Mouse (Mus musculus) R1 (cell line): ENCODE results near the gene Med13.
"Not testable (repeated sequence)": the region's sequence is repeated elsewhere in the genome, so short reads cannot be mapped to it uniquely, and the experiment has no call there.

Experiments
- DNase-seq: peaks from one replicate; pipeline ENCODE4 v3.0.0-alpha.2; 2018; ENCODE audit warnings: low read depth, low spot score

The Med13 gene

DNA sequence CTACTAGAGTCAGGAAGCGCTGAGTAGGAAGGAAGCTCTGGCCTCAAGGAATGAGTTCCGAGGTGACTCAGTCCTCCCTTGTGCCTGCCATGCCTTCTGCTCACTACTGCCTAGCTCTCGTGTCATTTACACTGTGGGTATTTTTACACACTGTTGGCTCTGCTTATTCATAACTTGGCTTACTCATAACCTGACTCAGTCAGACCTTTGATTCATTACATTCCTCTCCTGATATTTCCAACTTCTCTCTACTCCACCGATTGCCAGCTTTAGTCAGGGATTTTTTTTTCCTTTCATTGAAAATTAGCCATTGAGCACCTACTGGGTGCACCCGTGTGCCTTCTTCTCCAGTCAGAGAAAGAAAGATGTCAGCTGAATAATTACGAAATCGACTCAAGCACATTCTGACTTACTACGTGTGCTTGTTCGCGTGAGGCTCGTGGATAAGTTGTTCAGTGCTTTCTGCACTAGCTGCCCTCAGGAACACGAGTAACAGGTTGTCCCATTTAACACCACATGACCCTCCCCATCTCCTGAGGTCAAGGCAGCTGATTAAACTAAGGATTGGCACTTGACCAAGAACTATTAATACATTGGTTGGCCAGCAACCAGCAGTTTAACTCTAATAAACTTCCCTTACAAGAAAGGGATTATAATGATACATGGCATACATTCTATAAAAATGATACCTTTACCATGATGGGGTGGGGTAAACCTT, 23.3 kb upstream of the Med13 start:
- no peak for DNase-seq

DNA sequence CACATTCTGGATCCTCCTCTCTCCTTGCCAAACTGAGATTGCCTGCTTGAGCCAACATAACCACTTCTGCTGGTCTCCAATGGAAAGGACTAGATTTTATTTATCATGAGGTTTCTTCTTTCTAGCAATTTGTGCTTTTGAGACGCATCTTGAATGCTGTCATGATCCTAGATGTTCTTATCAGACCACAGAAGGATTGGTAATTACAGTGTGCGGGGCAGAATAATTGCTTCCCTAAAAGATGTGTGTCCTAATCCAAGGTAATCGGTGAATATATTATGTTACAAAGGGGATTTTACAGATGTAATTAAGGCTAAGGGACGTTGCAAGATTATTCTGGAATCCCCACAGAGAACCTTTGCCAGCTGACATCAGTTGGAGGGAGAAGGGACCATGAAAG, 21.6 kb upstream of the Med13 start:
- DNase-seq, result no peak

DNA sequence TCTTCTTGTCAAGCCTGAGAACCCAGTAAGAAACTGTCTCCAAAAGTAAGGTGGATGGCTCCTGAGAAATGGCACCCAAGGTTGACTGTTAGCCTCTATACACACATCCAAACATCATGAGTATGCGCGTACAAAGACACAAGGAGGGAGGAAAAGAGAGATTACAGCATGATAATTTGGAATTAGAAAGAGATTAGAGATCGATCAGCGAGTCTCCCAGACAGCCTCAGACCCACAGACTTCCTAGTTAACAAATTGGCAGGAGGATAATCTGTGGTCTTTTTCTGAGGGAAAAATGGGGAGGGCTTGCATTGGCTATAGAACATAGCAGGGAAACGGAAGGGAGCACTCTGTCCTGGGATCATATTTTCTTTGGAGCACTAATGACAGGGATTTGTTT, 20.4 kb upstream of the Med13 start:
- DNase-seq, result no peak

DNA sequence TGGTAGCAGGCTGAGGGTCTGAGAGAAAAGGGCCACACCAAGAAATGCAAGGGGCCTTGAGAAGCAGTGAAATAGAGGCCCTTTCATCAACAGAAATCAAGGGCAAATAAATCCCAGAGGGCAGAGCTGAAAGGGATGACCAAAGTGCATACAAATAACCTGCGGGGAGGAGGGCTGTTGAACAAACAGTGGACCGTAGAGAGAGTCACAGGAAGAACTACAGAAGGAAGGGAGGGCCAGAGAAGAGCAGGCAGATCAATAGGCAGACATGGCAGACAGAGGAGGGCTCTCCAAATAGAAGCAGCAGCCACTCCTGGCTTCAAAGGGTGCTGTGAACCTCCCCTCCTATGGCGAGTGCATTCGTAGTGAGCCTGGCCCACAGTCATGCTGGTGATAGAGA, 19.3 kb upstream of the Med13 start:
- DNase-seq, result no peak

DNA sequence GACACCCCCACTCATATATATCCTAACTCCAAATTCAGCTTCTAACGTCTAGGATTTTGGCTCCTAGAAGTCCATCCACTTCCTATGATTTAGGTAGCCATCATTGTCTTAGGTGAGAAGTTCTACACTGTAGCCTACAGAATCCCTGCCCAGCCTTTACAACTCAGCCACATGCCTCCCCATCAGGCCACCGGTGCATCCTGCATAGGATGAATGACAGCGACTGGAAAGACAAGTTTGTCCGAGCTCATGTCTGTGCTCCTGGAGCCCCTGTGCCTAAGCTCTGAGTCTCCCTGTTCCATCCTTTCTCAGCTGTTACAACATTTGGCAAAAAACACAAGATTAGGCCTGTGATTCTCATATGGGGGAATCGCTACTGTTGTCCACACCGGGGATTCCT, 17.7 kb upstream of the Med13 start:
- no peak for DNase-seq

DNA sequence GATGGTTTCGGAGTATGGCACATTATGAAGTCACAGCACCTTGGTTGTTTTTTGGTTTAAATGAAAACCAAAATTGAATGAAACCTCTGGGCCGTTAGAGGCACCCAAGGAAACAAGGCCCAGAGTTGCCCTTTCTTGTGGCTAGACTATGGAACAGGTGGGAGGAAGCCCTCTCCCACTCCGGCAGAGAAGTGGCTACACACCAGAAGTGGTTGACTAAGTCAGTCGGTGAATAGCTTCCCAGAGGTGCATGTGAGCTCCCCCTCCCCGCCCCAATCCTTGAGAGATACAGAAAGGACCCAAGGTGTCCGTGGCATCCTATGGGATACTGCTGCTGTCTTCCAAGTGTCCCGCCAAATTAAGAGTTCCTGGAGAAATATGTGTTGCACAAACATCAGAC, 13.9 kb upstream of the Med13 start:
- DNase-seq, result no peak

DNA sequence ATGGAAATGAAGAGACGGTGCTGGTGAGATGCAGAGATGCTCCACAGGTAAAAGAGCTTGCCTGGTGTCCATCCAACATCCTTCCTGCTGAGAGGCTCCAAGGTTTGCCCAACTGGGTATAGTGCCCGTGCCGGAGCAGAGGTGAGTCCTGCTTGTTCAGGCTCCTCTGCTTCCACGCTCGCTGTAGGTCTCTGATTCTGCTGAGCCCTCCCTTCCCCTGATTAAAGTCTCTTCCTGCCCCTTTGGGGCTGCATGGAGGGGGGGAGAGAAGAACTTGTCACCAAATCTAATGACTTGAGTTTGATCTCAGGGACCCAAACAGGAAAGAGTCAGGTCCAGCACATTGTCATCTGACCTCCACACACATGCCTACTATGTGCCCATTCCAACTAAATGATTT, 12.5 kb upstream of the Med13 start:
- no peak for DNase-seq

DNA sequence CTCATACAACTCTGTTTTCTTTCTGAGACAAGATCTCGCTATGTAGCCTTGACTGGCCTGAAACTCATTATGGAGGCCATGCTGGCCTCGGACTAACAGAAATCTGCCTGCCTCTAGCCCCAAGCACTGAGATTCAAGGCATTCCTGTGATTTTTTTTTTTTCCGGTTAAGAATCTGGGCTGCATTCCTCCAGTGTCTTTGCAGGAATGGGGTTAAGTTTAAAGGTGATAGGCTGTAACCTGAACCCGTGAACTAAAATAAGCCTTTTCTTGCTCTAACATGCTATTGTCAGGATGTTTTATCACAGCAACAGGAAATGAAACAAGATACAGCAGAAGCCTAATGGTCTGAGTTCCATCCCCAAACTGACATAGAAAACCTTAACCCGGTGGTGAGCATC, 11.6 kb upstream of the Med13 start:
- DNase-seq, result no peak

DNA sequence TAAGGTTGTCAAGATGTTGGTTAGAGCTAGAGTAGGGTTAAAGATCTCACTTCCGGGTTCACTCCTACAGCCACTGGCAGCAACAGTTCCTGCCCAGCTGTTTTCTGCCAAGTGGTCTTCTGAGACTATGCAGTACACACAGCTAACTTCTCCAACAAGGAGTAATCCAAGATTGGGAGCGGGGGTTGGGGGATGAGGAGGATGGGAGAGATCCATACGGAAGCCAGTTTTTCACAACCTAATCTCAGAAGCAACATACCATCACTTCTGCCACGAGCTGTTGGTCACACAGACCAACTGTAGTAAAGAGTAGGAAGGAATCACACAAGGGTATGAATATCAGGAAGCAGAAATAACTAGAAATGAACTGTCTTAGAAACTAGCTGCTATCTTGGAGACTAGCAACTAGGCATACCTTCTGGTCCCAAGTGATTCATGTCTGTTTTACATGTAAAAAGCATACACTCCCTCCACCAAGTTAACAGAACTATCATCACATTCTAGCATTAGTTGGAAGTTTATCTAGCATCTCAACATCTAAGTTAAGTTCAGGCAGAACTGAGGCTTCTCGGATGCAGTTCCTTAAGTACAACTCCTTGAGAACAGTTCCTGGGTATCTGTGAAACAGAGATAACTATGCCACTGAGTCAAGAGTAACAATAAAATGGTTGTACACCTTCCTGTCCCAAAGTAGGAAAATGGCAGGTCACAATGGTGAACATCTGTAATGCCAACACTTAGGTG, 7.5 kb upstream of the Med13 start:
- no peak for DNase-seq

DNA sequence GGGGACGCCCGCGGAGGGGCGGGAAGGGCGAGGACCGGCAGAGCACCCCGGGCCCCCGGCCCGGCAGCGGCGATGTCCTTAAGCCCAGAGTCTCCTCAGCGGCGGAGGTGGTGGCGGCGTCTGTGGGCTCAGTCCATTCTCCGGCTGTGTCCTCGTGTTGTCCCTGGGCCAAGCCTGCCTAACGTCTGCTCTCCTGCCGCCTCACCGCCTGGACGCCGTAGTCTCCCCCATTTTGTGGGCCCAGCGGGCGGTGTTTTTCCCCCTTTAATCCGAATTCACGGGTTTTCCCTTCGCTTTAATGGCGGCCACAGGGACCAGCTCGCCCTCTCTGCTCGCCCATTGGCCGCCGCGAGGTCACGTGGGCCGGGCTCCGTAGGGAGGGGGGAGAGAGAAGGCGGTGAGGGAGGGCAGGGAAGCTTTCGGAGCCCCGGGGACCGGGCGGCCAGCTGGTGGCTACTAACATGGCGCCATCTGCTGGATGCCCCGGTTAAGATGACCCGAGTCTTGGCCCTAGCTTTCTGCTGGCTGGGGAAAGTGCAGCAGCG, 654 bp upstream of the Med13 start:
- DNase-seq, result peak; percentile 97

DNA sequence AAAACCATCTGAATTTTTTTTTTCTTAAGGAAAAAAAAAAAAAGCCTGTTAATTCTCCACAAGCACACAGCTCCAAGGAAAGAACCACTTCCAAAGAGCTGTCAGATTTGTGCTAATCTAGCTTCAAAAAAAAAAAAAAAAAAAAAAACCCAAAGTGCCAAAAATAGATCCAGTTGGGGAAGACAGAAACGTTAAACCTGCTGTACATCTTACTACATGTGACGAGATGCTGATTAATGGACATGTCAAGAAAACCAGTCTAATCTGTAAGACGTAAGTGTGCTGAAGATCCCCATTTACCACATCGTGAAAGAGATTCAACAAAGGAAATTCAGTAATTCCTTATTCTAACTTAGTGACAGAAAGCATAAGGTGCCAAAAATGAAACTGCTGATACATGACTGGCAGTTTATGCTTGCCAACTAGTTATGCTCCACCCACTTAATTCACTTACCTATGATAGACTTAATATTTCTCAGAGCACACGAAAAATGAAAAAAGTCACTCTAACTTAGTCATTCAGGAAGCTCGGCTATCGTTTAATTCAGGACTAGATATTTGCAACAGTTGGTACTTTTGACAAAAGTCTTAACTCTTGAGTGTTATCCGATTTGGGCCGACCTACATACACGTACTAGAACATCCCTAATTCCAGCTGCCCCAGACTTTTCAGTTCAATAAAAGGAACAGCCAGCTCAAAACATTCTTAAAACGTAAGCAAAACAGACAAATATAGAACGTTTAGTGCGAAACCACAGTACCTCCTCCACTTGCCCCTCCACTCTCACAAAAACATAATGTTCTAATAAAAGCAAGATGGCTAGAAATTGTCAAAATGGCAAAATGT, 1.2 kb downstream of the Med13 start:
- DNase-seq, result no peak

DNA sequence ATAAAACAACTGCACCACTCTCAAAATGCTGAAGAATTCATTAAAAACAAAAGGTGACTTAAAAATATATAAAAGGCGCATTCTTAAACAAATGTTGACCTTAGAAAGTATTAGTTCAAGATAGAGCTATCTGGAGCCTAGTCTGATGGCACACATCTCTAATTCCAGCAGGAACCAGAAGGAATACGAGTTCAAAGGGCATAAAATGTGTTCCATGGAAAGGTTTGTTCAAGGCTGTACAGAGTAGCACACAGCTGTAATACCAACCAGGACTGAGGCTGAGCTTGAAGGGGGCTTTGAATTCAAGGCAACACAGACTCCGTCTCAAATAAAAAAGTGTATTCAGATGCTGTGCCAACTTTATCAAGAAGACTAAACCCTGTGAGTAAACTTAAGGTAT, 3.8 kb downstream of the Med13 start:
- no peak for DNase-seq

DNA sequence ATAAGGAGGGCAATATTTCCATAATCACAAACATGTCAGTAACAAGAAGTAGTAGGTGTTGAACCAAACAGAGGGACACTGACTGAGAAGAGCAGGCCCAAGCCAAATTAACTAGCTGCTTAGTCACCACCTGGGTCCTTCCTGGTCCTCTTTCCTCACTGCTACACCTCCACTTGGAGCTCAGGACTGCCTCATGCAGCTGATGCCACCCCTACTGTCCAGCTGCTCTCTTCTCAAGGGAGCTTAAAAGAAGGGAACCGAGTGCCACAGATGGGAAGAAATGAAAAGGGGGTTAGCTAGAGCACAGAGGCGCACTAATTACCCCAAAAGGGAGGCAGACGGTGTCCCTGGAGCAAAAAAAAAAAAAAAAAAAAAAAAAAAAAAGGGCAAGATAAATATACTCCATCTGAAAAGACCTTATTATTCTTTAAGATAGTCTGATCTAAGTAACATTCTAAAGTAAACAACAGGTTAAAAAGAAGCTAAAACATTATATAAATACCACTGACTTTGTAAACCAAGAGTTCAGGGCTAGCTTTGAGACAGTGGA, 5.6 kb downstream of the Med13 start:
- no peak for DNase-seq

DNA sequence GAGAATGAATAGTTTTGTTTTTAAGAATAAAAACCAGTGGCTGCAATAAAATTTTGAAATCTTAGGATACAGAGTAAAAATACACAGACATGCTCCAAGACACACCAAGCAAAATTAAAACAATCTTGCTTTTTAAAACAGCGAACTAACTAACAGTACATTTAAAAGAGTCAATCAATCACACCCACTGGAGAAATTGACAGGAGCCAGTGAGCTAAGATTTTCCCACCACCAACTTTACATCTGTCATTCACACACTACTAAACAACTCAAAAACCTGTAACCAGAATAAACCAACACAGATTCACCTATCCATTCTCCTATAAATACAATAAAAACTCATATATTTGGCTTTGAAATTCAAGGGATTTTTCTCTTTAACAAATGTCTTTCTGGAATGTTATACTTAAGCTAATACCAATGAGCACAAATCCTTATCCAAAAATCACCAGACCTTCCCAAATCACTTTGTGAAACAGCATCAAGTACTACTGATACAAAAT, 6.7 kb downstream of the Med13 start:
- no peak for DNase-seq

DNA sequence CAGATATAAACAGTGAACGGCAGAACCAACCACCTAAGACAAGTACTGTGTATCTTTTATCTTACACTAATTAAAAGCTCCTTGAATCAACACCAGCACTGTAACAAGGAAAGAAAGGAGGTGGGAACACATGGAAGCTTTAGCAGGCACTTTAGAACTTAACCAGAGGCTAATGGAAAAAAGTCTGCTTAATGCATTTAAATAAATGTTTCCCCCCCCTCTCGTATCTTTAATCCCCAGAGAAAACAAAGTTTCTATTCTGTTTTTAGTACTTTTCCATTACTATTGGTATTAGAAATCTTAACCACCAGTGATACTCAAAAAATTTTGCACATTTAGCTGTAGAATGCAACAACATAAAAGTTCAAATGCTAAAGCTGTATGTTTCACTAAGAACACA, 8.1 kb downstream of the Med13 start:
- DNase-seq, result no peak

DNA sequence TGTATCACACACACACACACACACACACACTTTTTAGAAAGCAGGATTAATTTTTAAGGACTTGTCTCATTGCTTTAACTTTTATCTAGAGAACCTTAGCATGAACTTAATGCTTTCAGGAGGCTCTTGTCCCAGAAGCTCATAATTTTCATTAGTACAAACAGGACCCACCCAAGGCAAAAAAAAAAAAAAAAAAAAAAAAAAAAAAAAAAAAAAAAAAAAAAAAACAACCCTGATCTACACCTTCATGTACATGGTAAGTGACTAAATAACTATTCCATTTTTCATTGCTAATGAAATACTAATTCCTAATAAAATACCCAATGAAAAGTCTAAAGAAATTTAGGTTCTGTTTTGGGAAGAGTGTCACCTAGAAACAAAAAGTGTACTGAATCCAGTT, 8.5 kb downstream of the Med13 start:
- no peak for DNase-seq

DNA sequence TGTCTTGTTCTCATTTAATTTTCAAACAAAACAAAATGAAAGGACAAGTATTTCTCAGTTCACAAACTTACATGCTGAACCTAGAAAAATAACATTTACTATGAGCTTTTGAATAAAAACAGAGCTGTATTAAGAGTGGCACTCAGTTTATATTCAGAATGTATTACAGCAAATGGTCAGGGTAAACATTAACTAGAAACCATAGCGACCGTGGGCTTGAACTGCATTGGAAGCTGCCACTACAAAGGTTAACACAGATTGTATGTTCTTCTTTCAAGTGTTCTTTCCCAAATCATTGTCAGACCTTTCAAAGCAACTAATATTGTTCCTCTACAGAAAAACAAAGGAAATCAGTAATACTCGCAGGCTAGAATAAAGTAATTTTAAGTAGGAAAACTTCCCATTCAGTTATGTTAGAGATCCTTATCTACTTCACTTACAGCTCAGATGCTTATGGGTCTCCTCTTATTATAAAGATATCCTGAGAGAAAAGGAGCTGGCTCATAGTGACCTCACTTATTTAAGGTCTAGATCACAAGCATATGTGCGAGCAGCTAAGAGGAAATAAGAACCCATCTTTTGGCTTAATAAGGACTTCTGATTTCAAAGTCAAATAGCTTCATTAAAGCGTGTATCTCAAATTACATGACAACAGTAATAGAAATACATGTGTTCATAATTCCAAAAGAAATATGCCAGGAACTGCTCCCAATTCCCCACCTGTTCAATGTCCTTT, 9.8 kb downstream of the Med13 start:
- DNase-seq, result no peak

DNA sequence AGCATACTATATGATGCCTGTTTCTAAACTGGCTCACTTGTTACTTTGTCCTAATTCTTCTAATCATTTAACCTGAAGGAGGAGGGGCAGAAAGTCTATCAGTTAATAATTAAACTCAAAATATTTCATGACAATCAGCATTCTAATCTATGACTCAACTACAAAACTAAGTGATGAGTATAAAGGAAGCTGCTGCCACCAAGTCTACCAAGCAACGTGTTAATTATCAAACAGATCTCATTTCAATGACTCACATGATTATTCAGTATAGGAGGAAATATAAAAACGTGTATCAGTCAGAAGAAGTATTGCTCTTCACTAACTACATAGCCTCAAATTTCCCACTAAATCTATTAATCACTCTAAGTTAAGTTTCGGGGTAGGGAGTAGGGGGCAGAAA, 10.9 kb downstream of the Med13 start:
- no peak for DNase-seq

DNA sequence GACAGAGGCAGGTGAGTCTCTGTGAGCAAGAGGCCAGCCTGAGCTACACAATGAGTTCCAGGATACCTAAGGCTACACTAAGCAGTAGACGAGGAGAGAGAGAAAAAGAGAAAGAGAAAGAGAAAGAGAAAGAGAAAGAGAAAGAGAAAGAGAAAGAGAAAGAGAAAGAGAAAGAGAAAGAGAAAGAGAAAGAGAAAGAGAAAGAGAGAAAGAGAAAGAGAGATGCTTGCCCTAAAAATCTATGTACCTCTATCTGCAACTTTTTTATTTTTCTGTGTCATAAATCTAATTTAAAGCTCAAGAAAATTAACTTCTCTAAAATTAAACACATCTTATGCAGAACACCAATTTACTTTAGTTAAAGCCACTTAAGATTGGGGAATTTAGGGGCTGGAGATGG, 12.5 kb downstream of the Med13 start:
- DNase-seq, result not testable (repeated sequence)

DNA sequence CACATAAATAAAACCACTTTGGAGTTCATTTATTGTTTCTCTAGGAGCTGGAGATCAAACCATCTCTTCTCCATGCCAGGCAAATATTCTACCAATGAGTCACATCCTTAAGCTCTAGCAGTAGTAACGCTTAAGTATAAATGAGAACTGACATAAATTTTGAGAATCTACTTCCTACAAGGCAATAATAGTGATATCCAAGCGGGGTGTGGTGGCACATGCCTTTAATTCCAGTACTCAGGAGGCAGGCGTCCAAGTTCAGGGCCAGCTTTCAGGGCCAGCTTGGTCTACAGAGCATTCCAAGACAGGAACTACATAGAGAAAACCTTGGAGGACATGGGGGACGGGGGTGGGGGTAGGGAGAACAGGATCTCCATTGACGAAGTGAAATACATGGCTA, 33.2 kb downstream of the Med13 start:
- no peak for DNase-seq

DNA sequence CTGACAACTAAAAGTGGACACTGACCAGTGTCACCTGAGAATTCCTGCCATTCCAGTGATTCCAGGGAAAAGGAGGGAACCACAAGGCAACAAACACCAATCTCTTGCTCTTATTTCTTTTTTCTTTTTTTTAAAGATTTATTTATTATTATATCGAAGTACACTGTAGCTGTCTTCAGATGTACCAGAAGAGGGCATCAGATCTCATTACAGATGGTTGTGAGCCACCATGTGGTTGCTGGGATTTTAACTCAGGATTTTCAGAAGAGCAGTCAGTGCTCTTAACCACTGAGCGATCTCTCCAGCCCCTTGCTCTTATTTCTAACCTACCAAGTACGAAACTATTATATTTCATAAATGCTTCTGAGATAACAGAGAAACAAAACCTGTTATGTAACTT, 42.4 kb downstream of the Med13 start:
- not testable (repeated sequence) for DNase-seq
